In genomic region chr9:75313832-75314516, GRCm38 (mm10) we compare ENCODE assay signal across 8 mouse cellular contexts. TPM values are rescaled to one million over a fixed set of nuclear protein-coding genes. Genes with fewer than 3 reads are reported as not detected.
A peak's percentile ranks its signal among the peaks of the same experiment; 100 is the strongest.
DNase-seq lines count a peak whose midpoint lies in the region; ATAC-seq and TF ChIP-seq lines count a peak whose summit lies in the region.

No protein-coding gene starts in this region.

- peaks cover 27% of the 10 kb centered on the region for H3K27me3 ChIP-seq in erythroblast, embryonic 14.5 days (ENCODE audit: control insufficient read depth)
- H3K27me3 ChIP-seq in heart, adult 2 months (ENCODE audit: control insufficient read depth, insufficient read depth, low read length): no peaks in the 10 kb centered on the region
- H3K27me3 ChIP-seq in limb, embryonic 15.5 days: no peaks in the 10 kb centered on the region
- no peaks in the 10 kb centered on the region for H3K27me3 ChIP-seq in midbrain, postnatal 0 days (ENCODE audit: insufficient read depth, low read length)

- peak; percentile 57; the same call in 1 of the 2 replicates for TF ChIP-seq POLR2A in heart, adult 2 months (IDR thresholded peaks at IDR 0.05; ENCODE audit: insufficient read depth, low read depth, low read length)

- H3K4me1 ChIP-seq in erythroblast, embryonic 14.5 days (ENCODE audit: control insufficient read depth): peaks cover 12% of the 10 kb centered on the region
- no peaks in the 10 kb centered on the region for H3K4me1 ChIP-seq in heart, adult 2 months (ENCODE audit: control insufficient read depth, insufficient read depth, low read length)
- H3K4me1 ChIP-seq in limb, embryonic 15.5 days: peaks cover 26% of the 10 kb centered on the region
- H3K4me1 ChIP-seq in midbrain, postnatal 0 days (ENCODE audit: insufficient read depth, low read length): peaks cover 9% of the 10 kb centered on the region

- WGBS in heart, adult 2 months: under 1% methylated on average over 52 of the region's 52 CpGs
- under 1% methylated on average over 41 of the region's 52 CpGs for WGBS in limb, embryonic 15.5 days
- WGBS in midbrain, postnatal 0 days: 1% methylated on average over 37 of the region's 52 CpGs

- no peaks in the 10 kb centered on the region for H3K9me3 ChIP-seq in erythroblast, embryonic 14.5 days (ENCODE audit: control insufficient read depth, low read length)
- H3K9me3 ChIP-seq in limb, embryonic 15.5 days: no peaks in the 10 kb centered on the region
- H3K9me3 ChIP-seq in midbrain, postnatal 0 days (ENCODE audit: low read length): no peaks in the 10 kb centered on the region

- TF ChIP-seq CTCF in heart, adult 2 months (IDR thresholded peaks at IDR 0.05): peak; percentile 26; the same call in 1 of the 2 replicates
- no peak; the same call in 1 of the 2 replicates for TF ChIP-seq CTCF in midbrain, postnatal 0 days (IDR thresholded peaks at IDR 0.05)

- H3K27ac ChIP-seq in heart, adult 2 months: peak overlapping the region; percentile 74
- peak overlapping the region; percentile 75 for H3K27ac ChIP-seq in limb, embryonic 15.5 days
- H3K27ac ChIP-seq in midbrain, postnatal 0 days (ENCODE audit: low read depth, low read length): peak overlapping the region; percentile 89

- H3K4me2 ChIP-seq in limb, embryonic 15.5 days: peak overlapping the region; percentile 89
- H3K4me2 ChIP-seq in midbrain, postnatal 0 days (ENCODE audit: low read depth, low read length, poor library complexity, severe bottlenecking): peak overlapping the region; percentile 87

- peak; percentile 89 for DNase-seq in embryo, embryonic 9.5 days (ENCODE audit: extremely low spot score)
- DNase-seq in heart, adult 2 months: peak; percentile 87 to 92
- DNase-seq in kidney, adult 8-10 months: peak; percentile 41 to 66
- peak; percentile 85 for DNase-seq in midbrain, postnatal 0 days (ENCODE audit: low spot score)
- DNase-seq in spleen, postnatal 36 days (ENCODE audit: low spot score in 2 of 2): peak; percentile 56 to 58

- no peak for TF ChIP-seq EP300 in heart, adult 2 months (IDR thresholded peaks at IDR 0.05; ENCODE audit: insufficient read depth, low read depth, low read length)

- H3K36me3 ChIP-seq in erythroblast, embryonic 14.5 days (ENCODE audit: control insufficient read depth): no peaks in the 10 kb centered on the region
- H3K36me3 ChIP-seq in heart, adult 2 months (ENCODE audit: control insufficient read depth, insufficient read depth, low read length): no peaks in the 10 kb centered on the region
- H3K36me3 ChIP-seq in limb, embryonic 15.5 days: no peaks in the 10 kb centered on the region
- no peaks in the 10 kb centered on the region for H3K36me3 ChIP-seq in midbrain, postnatal 0 days (ENCODE audit: insufficient read depth, low read length)

- peak overlapping the region; percentile 72 for H3K9ac ChIP-seq in heart, adult 2 months (ENCODE audit: low read depth, low read length)
- peak overlapping the region; percentile 60 for H3K9ac ChIP-seq in limb, embryonic 15.5 days
- peak overlapping the region; percentile 75 for H3K9ac ChIP-seq in midbrain, postnatal 0 days (replicated peaks; ENCODE audit: low read length, poor library complexity, severe bottlenecking)

- H3K79me2 ChIP-seq in heart, adult 2 months (replicated peaks; ENCODE audit: control insufficient read depth, insufficient read depth, low read length): no peaks in the 10 kb centered on the region

- no peak for ATAC-seq in erythroblast, adult 5-6 weeks (replicated peaks; ENCODE audit: low FRiP score, poor library complexity, severe bottlenecking)
- ATAC-seq in limb, embryonic 15.5 days (ENCODE audit: insufficient number of reproducible peaks, low FRiP score, low TSS enrichment, low read depth): peak; percentile 71
- ATAC-seq in midbrain, postnatal 0 days (ENCODE audit: low FRiP score): peak; percentile 90

- intact Hi-C loops in heart, adult 2 months (cut with DNase I): loop anchor here (5.0 kb wide), 1 partner anchor 267 kb away; no protein-coding TSS in a partner anchor

- H3K4me3 ChIP-seq in erythroblast, embryonic 14.5 days (replicated peaks): peak overlapping the region; percentile 64
- H3K4me3 ChIP-seq in heart, adult 2 months: peak overlapping the region; percentile 63
- peak overlapping the region; percentile 73 for H3K4me3 ChIP-seq in limb, embryonic 15.5 days
- peak overlapping the region; percentile 70 for H3K4me3 ChIP-seq in midbrain, postnatal 0 days (ENCODE audit: low read depth, low read length)

RNA-seq across cellular contexts. Expression of gene Gnb5, which starts 7.9 kb away (rescaled TPM):
- not detected in 2 replicates for polyA plus RNA-seq in erythroblast, embryonic 14.5 days (2012)
- not detected in 2 replicates for total RNA-seq in erythroblast, adult 5-6 weeks (2015; ENCODE audit: low replicate concordance)
- total RNA-seq in erythroblast, adult 5-6 weeks (2017; ENCODE audit: low replicate concordance): 0.43 TPM in 1 of 2 replicates, not detected in the other
- total RNA-seq in heart, adult 2 months (2021): 10 to 100 TPM; 23.5 to 23.9 TPM
- polyA plus RNA-seq in heart, adult 2 months (2012; rRNA removed): 33.0 and 52.8 TPM in 2 replicates
- polyA plus RNA-seq in limb, embryonic 15.5 days (2015; fragmentation: Nextera tagmentation; extraction: Ambion mirVana): 24.6 TPM in 2 replicates
- 76.9 and 79.4 TPM in 2 replicates for total RNA-seq in midbrain, postnatal 0 days (2014; rRNA removed)
- 97.2 and 97.5 TPM in 2 replicates for polyA plus RNA-seq in midbrain, postnatal 0 days (2015; fragmentation: Nextera tagmentation; extraction: Ambion mirVana)

RNA-seq across cellular contexts. Expression of gene Bcl2l10, which starts 33.6 kb away (rescaled TPM):
- not detected in 2 replicates for polyA plus RNA-seq in erythroblast, embryonic 14.5 days (2012)
- not detected in 2 replicates for total RNA-seq in erythroblast, adult 5-6 weeks (2015; ENCODE audit: low replicate concordance)
- not detected in 2 replicates for total RNA-seq in erythroblast, adult 5-6 weeks (2017; ENCODE audit: low replicate concordance)
- total RNA-seq in heart, adult 2 months (2021): not detected
- 0.15 TPM in 1 of 2 replicates, not detected in the other for polyA plus RNA-seq in heart, adult 2 months (2012; rRNA removed)
- not detected in 2 replicates for polyA plus RNA-seq in limb, embryonic 15.5 days (2015; fragmentation: Nextera tagmentation; extraction: Ambion mirVana)
- not detected in 2 replicates for total RNA-seq in midbrain, postnatal 0 days (2014; rRNA removed)
- not detected in 2 replicates for polyA plus RNA-seq in midbrain, postnatal 0 days (2015; fragmentation: Nextera tagmentation; extraction: Ambion mirVana)

Comparison
In these comparisons a context has a peak if more than half of its experiments do, and no peak if none do; other contexts are left out.
1. RNA of gene Gnb5, which starts 7.9 kb away (polyA plus RNA-seq): 97.2 to 97.5 TPM in midbrain, postnatal 0 days, 33.0 to 52.8 TPM in heart, adult 2 months and 24.6 TPM in limb, embryonic 15.5 days; not detected in erythroblast, embryonic 14.5 days; every median in the first group is over 10 times any median in the second.
2. Peak in every context shown above with its lines, with median percentiles within 50 percentile points of each other: H3K4me3 ChIP-seq, DNase-seq, H3K27ac ChIP-seq and H3K9ac ChIP-seq.